ENCODE assay signal across 21 mouse cellular contexts in the genomic region with DNA sequence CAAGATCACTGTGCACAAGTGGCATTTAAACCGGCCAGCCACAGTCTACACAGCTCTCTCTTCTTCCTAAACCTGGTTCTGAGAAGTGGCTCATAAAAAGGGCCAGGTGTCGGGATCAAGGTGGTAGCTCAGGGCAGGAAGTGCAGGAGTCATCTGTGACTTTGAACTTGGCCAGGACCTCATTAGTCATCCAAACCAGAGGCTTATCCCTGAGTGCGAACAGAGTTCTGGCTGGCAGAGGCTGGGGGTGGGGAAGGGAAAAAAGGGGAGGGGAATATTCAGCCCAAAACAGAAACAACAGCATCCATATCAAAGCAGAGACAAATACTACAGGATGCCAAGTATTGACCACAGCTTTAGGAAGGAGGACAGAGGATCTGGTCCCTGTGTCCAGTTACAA. TPM values are rescaled to one million over a fixed set of nuclear protein-coding genes. Genes with fewer than 3 reads are reported as not detected.
DNase-seq lines count a peak whose midpoint lies in the region; ATAC-seq and TF ChIP-seq lines count a peak whose summit lies in the region.
"Had no signal": no experiment of that assay in that cellular context is flagged by ENCODE, and none has a peak within 500 bp of the region (broad histone marks: within the 10 kb centered on the region; RNA-seq: fewer than 3 reads in every experiment).

No protein-coding gene starts in this region.

- WGBS in liver, adult 2 months = 10% methylated on average over 3 of the region's 3 CpGs
- 15% methylated on average over 3 of the region's 3 CpGs for WGBS in intestine, embryonic 15.5 days
- 9% methylated on average over 3 of the region's 3 CpGs for WGBS in small intestine, adult 2 months

- peak overlapping the region; percentile 63 for H3K27ac ChIP-seq in liver, adult 2 months (replicated peaks; ENCODE audit: insufficient read depth, low read depth, low read length)
- H3K27ac ChIP-seq in intestine, embryonic 15.5 days = peak overlapping the region; percentile 40; the same call in 1 of the 2 replicates
- H3K27ac ChIP-seq in small intestine, adult 2 months (ENCODE audit: insufficient read depth, low read depth, low read length) = peak overlapping the region; percentile 89
- H3K27ac ChIP-seq: embryonic facial prominence, embryonic 15.5 days; heart, adult 2 months; heart, embryonic 15.5 days; hindbrain, embryonic 13.5 days had no signal

- no peaks in the 10 kb centered on the region for H3K36me3 ChIP-seq in liver, adult 2 months (ENCODE audit: control insufficient read depth, insufficient read depth, low read length)
- no peaks in the 10 kb centered on the region for H3K36me3 ChIP-seq in intestine, embryonic 15.5 days
- H3K36me3 ChIP-seq in small intestine, adult 2 months (ENCODE audit: control insufficient read depth, insufficient read depth, low read length) = no peaks in the 10 kb centered on the region
- H3K36me3 ChIP-seq: embryonic facial prominence, embryonic 15.5 days; heart, embryonic 15.5 days; hindbrain, embryonic 13.5 days had no signal

- no peak for TF ChIP-seq POLR2A in liver, adult 2 months (IDR thresholded peaks at IDR 0.05; ENCODE audit: extremely low read depth, insufficient read depth, low read length)
- no peak for TF ChIP-seq POLR2A in small intestine, adult 2 months (IDR thresholded peaks at IDR 0.05; ENCODE audit: low read depth, low read length)

- no peak overlapping the region for H3K9ac ChIP-seq in liver, adult 2 months (ENCODE audit: low read depth, low read length)
- H3K9ac ChIP-seq in intestine, embryonic 15.5 days = no peak overlapping the region
- H3K9ac ChIP-seq: embryonic facial prominence, embryonic 15.5 days; forebrain, postnatal 0 days; heart, embryonic 15.5 days; hindbrain, embryonic 13.5 days had no signal

- H3K27me3 ChIP-seq in liver, adult 2 months (ENCODE audit: control insufficient read depth, insufficient read depth, low read length) = no peaks in the 10 kb centered on the region
- no peaks in the 10 kb centered on the region for H3K27me3 ChIP-seq in intestine, embryonic 15.5 days (replicated peaks)
- H3K27me3 ChIP-seq in small intestine, adult 2 months (ENCODE audit: control insufficient read depth, insufficient read depth, low read length) = no peaks in the 10 kb centered on the region
- H3K27me3 ChIP-seq: embryonic facial prominence, embryonic 15.5 days; heart, embryonic 15.5 days; hindbrain, embryonic 13.5 days had no signal

- peak; percentile 82 for ATAC-seq in intestine, embryonic 15.5 days
- ATAC-seq: forebrain, postnatal 0 days had no signal

- H3K4me2 ChIP-seq in intestine, embryonic 15.5 days (replicated peaks) = no peak overlapping the region
- H3K4me2 ChIP-seq: embryonic facial prominence, embryonic 15.5 days; heart, embryonic 11.5 days; heart, embryonic 15.5 days; hindbrain, embryonic 13.5 days had no signal

- no peak overlapping the region for H3K4me3 ChIP-seq in liver, adult 2 months (ENCODE audit: insufficient read depth, low read depth, low read length)
- no peak overlapping the region for H3K4me3 ChIP-seq in intestine, embryonic 15.5 days (replicated peaks)
- no peak overlapping the region for H3K4me3 ChIP-seq in small intestine, adult 2 months (ENCODE audit: low read depth, low read length)
- H3K4me3 ChIP-seq: embryonic facial prominence, embryonic 15.5 days; erythroblast, embryonic 14.5 days; heart, adult 2 months; heart, embryonic 15.5 days; hindbrain, embryonic 13.5 days had no signal

- TF ChIP-seq CTCF in liver, adult 2 months (IDR thresholded peaks at IDR 0.05; ENCODE audit: low read depth, low read length) = no peak
- no peak for TF ChIP-seq CTCF in small intestine, adult 2 months (IDR thresholded peaks at IDR 0.05; ENCODE audit: extremely low read depth, insufficient read length, insufficient replicate concordance, low read depth, low read length)

- no peaks in the 10 kb centered on the region for H3K79me2 ChIP-seq in liver, adult 2 months (ENCODE audit: control insufficient read depth, insufficient read depth, low read length)

- DNase-seq in liver, adult 2 months (ENCODE audit: extremely low read depth, low read depth, low spot score) = peak; percentile 61
- DNase-seq in liver = no peak
- DNase-seq in forelimb bud, embryonic 11.5 days (ENCODE audit: low read depth, low spot score) = peak; percentile 43
- DNase-seq in urinary bladder, postnatal 36 days (ENCODE audit: low spot score in 2 of 2) = no peak
- no peak for DNase-seq in thymus, postnatal 4 days
- DNase-seq in thymus, postnatal 36 days = no peak
- DNase-seq: adrenal gland, postnatal 10 days; cerebellum, adult 11 months; cerebellum, adult 8-10 months; cerebellum, postnatal 14 days; embryo, embryonic 11 days; forebrain, postnatal 0 days; heart, adult 2 months; heart, postnatal 14 days had no signal

- H3K9me3 ChIP-seq in intestine, embryonic 15.5 days = no peaks in the 10 kb centered on the region; the same call in 1 of the 2 replicates
- H3K9me3 ChIP-seq: embryonic facial prominence, embryonic 15.5 days; heart, embryonic 15.5 days; hindbrain, embryonic 13.5 days had no signal

- H3K4me1 ChIP-seq in liver, adult 2 months (ENCODE audit: control insufficient read depth, insufficient read depth, low read length) = peaks cover 10% of the 10 kb centered on the region
- H3K4me1 ChIP-seq in intestine, embryonic 15.5 days (replicated peaks) = 0 out of 2 replicates have a peak, but pooled peaks cover 5% of the 10 kb centered on the region
- H3K4me1 ChIP-seq in small intestine, adult 2 months (ENCODE audit: control insufficient read depth, insufficient read depth, insufficient read length, low read length) = peaks cover 8% of the 10 kb centered on the region; the same call in 1 of the 2 replicates
- H3K4me1 ChIP-seq: heart, embryonic 15.5 days; hindbrain, embryonic 13.5 days had no signal

RNA-seq across cellular contexts. Expression of gene Cebpa, which starts 11.5 kb away (rescaled TPM):
- total RNA-seq in liver, adult 2 months (2014; rRNA removed) = 177 and 199 TPM in 2 replicates
- polyA plus RNA-seq in liver, adult 2 months (2012; rRNA removed) = 349 and 390 TPM in 2 replicates
- 13.9 and 14.1 TPM in 2 replicates for polyA plus RNA-seq in intestine, embryonic 15.5 days (2015; fragmentation: Nextera tagmentation; extraction: Ambion mirVana)
- 39.2 and 105 TPM in 2 replicates for polyA plus RNA-seq in small intestine, adult 2 months (2012; rRNA removed)

RNA-seq across cellular contexts. Expression of gene Cebpg, which starts 51.3 kb away (rescaled TPM):
- 24.9 and 26.4 TPM in 2 replicates for total RNA-seq in liver, adult 2 months (2014; rRNA removed)
- polyA plus RNA-seq in liver, adult 2 months (2012; rRNA removed) = 7.3 and 8.5 TPM in 2 replicates
- 44.5 and 45.3 TPM in 2 replicates for polyA plus RNA-seq in intestine, embryonic 15.5 days (2015; fragmentation: Nextera tagmentation; extraction: Ambion mirVana)
- polyA plus RNA-seq in small intestine, adult 2 months (2012; rRNA removed) = 4.3 and 8.0 TPM in 2 replicates

Comparison
In these comparisons a context has a peak if more than half of its experiments do, and no peak if none do; other contexts are left out.
1. DNase-seq: peak in liver, adult 2 months (single experiment) and forelimb bud, embryonic 11.5 days (single experiment); none in liver (single experiment), urinary bladder, postnatal 36 days (0 of 2), thymus, postnatal 4 days (single experiment) and thymus, postnatal 36 days (0 of 2).
2. Peak in every context shown above with its lines, with median percentiles within 50 percentile points of each other: H3K27ac ChIP-seq.